Mouse (Mus musculus) G1E (cell line): ENCODE measurements around the gene Faap20.

ENCODE experiments used
- CTCF ChIP-seq: IDR thresholded peaks from 2 replicates; pipeline ENCODE4 v1.5.1; 2012; ENCODE audit warnings: low read depth, low read length, inconsistent platforms, mixed read lengths
- GATA2 ChIP-seq: IDR thresholded peaks from 2 replicates; pipeline ENCODE4 v1.6.1; 2012; ENCODE audit warnings: low read depth, low read length, inconsistent platforms, borderline replicate concordance

DNA sequence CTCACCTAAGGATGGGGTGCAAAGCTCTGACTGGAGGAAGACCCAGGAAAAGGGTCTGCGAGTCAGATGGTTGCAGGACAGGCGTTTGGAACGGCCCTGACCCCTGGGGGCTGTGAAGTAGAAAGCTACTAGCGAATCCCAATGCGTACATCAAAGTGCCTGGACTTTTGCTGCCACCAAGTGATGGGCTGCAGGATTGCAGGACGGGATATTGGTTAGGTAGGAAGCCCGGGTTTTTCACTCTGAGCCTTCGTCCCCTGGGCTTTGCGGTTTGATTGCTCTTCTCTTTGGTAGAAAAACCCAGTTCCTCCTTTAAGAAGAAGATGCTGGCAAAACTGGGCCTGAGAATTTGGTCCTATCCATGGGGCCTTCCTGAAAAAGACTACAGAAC, 350 bp upstream of the Faap20 start:
- TF ChIP-seq CTCF, result peak; percentile 93
- TF ChIP-seq GATA2, result no peak
